Mouse (Mus musculus) bone marrow macrophage, adult 2 months (primary cell): ENCODE results near the gene Daglb.

Experiments
- CTCF ChIP-seq: IDR thresholded peaks from 2 replicates; pipeline ENCODE4 v1.5.1; 2012; ENCODE audit warnings: low read depth, mild to moderate bottlenecking, low read length, moderate library complexity
- POLR2A ChIP-seq: IDR thresholded peaks from 2 replicates; pipeline ENCODE4 v1.6.1; 2012; ENCODE audit warnings: mild to moderate bottlenecking, low read depth, low read length, borderline replicate concordance

- no peak for TF ChIP-seq CTCF
- no peak for TF ChIP-seq POLR2A
Measured at GRCm38 (mm10) chr5:143518045-143518591, 53.7 kb downstream of the Daglb start.
